Mouse (Mus musculus) midbrain, embryonic 12.5 days (tissue): Measurements from ENCODE around the gene Ppdpf. TPM values are rescaled to one million over a fixed set of nuclear protein-coding genes. Genes with fewer than 3 reads are reported as not detected.
A peak's percentile ranks its signal among the peaks of the same experiment; 100 is the strongest.
"Not testable (repeated sequence)": the region's sequence is repeated elsewhere in the genome, so short reads cannot be mapped to it uniquely, and the experiment has no call there.

Experiments used
- ATAC-seq: fragments of 200-750 bp; cut with Nextera tagmentation; 2 replicates; pipeline ENCODE4 v1.8.0; 2017; ENCODE audit warnings: low read depth, moderate TSS enrichment, moderate library complexity; ENCODE audit not compliant: low FRiP score
- H3K27ac ChIP-seq: fragments of 300-500 bp; sonication (generic); replicated peaks from 2 replicates; pipeline ENCODE4 v1.5.1; 2016; ENCODE audit warnings: mild to moderate bottlenecking
- H3K27me3 ChIP-seq: fragments of 300-500 bp; sonication (generic); 2 replicates; pipeline ENCODE4 v1.6.1; 2016; ENCODE audit warnings: mild to moderate bottlenecking
- H3K36me3 ChIP-seq: fragments of 300-500 bp; sonication (generic); 2 replicates; pipeline ENCODE4 v1.6.1; 2016
- H3K4me1 ChIP-seq: fragments of 300-500 bp; sonication (generic); 2 replicates; pipeline ENCODE4 v1.6.1; 2016
- H3K4me2 ChIP-seq: fragments of 300-500 bp; sonication (generic); replicated peaks from 2 replicates; pipeline ENCODE4 v1.6.1; 2016; ENCODE audit warnings: mild to moderate bottlenecking, moderate library complexity
- H3K4me3 ChIP-seq: fragments of 300-500 bp; sonication (generic); 2 replicates; pipeline ENCODE4 v1.5.1; 2016; ENCODE audit warnings: mild to moderate bottlenecking
- H3K9ac ChIP-seq: fragments of 300-500 bp; sonication (generic); replicated peaks from 2 replicates; pipeline ENCODE4 v1.6.1; 2016; ENCODE audit warnings: mild to moderate bottlenecking, moderate library complexity
- H3K9me3 ChIP-seq: fragments of 300-500 bp; sonication (generic); 2 replicates; pipeline ENCODE4 v1.6.1; 2016; ENCODE audit warnings: mild to moderate bottlenecking
- WGBS: fragments of 180-500 bp; shearing (Covaris S2); methylation state at CpG from one replicate; pipeline ENCODE4 v1.1.7; 2016; 5-methylcytosine and 5-hydroxymethylcytosine counted together
- polyA plus RNA-seq: library from polyadenylated mRNA; unstranded; fragments of >200 nt; fragmentation: Nextera tagmentation; extraction: Ambion mirVana; gene quantifications from 2 replicates; pipeline ENCODE4 v1.2.1, GENCODE M21; 2016

Gene Ppdpf
- polyA plus RNA-seq, 1 experiment from 2014 or later = 462 TPM

DNA sequence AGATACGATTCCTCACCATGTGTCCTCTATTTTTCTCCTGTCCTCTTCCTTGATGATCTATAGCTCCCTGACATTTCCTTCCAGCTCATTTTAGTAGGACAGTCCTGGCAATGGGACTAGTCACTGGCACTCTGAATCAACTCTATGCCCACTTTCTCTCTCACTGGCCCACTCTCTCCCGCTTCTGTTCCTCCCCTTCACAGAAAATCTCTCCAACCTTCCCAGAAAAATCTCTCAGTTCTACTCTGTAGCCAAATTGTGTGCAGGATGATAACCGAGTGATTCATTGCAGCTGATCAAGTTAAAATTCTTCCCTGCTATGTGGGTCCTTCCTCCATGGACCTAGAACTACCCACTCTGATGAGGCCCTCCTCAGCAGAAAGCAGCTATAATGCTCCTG, 12.4 kb upstream of the Ppdpf start:
- H3K4me3 ChIP-seq = no peak overlapping the region
- H3K27ac ChIP-seq = no peak overlapping the region
- H3K4me1 ChIP-seq = no peaks in the 10 kb centered on the region
- 93% methylated on average over 3 of the region's 3 CpGs for WGBS
- H3K9ac ChIP-seq = no peak overlapping the region
- no peak for ATAC-seq
- H3K27me3 ChIP-seq = no peaks in the 10 kb centered on the region
- no peak overlapping the region for H3K4me2 ChIP-seq
- H3K9me3 ChIP-seq = no peaks in the 10 kb centered on the region
- no peaks in the 10 kb centered on the region for H3K36me3 ChIP-seq

DNA sequence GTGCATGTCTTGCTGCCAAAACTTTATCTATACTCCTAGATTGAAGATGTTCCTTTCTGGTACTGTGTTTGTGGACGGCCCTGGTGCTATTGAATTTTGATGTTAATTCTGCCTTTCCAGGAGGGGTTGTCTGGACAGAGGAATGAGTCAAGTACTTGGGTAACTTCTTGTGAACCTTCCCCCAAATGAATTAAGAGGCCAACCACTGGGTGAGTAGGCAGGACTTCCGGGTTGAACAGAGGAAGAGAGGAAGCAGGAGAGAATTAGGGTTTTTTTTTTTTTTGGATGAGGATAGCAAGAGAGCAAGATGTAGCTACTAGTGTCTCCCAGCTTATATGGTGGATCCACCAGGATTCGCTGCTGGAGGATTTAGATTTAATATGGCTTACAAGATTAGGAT, 9.0 kb upstream of the Ppdpf start:
- H3K4me3 ChIP-seq = no peak overlapping the region
- no peaks in the 10 kb centered on the region for H3K9me3 ChIP-seq
- H3K27ac ChIP-seq = no peak overlapping the region
- H3K36me3 ChIP-seq = no peaks in the 10 kb centered on the region
- H3K4me1 ChIP-seq = no peaks in the 10 kb centered on the region
- no peak overlapping the region for H3K4me2 ChIP-seq
- H3K9ac ChIP-seq = no peak overlapping the region
- WGBS = 79% methylated on average over 3 of the region's 3 CpGs
- H3K27me3 ChIP-seq = no peaks in the 10 kb centered on the region
- ATAC-seq = no peak

DNA sequence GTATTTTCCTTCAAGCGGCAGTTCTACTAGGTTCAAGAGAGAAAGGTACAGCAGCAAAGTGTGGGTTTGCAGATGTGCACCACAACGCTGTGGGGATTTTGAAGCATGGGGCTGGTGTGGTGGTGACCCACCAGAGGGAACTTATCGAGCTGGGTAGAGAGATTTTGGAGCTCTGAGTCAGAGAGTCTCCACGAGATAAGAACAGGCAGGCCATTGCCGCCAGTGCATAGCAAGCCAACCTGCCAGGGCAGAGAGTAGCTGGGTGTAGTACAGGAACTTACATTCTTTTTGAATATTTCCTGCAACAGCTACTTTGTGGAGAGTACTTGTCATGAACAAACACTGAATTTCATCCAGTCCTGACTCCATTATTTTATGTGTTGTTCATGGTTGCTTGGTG, 8.6 kb upstream of the Ppdpf start:
- no peak for ATAC-seq
- H3K9me3 ChIP-seq = no peaks in the 10 kb centered on the region
- no peak overlapping the region for H3K4me2 ChIP-seq
- no peak overlapping the region for H3K4me3 ChIP-seq
- WGBS = 87% methylated on average over 5 of the region's 5 CpGs
- H3K4me1 ChIP-seq = no peaks in the 10 kb centered on the region
- no peak overlapping the region for H3K27ac ChIP-seq
- H3K36me3 ChIP-seq = no peaks in the 10 kb centered on the region
- no peak overlapping the region for H3K9ac ChIP-seq
- no peaks in the 10 kb centered on the region for H3K27me3 ChIP-seq

GRCm38 (mm10) chr2:181180898-181181297, 6.1 kb upstream of the Ppdpf start:
- no peaks in the 10 kb centered on the region for H3K36me3 ChIP-seq
- no peak for ATAC-seq
- no peaks in the 10 kb centered on the region for H3K9me3 ChIP-seq
- 79% methylated on average over 6 of the region's 6 CpGs for WGBS
- peaks cover 8% of the 10 kb centered on the region; the same call in 1 of the 2 replicates for H3K27me3 ChIP-seq
- H3K4me3 ChIP-seq = no peak overlapping the region
- no peak overlapping the region for H3K9ac ChIP-seq
- H3K4me1 ChIP-seq = no peaks in the 10 kb centered on the region
- H3K4me2 ChIP-seq = no peak overlapping the region
- no peak overlapping the region for H3K27ac ChIP-seq

GRCm38 (mm10) chr2:181186635-181187034, 412 bp upstream of the Ppdpf start:
- ATAC-seq = peak; percentile 73
- Histone ChIP-seq H3K9ac (peak overlapping the region; percentile 93), H3K36me3 (peaks cover 14% of the 10 kb centered on the region; the same call in 1 of the 2 replicates), H3K4me1 (peaks cover 13% of the 10 kb centered on the region), H3K9me3 (no peaks in the 10 kb centered on the region), H3K4me2 (peak overlapping the region; percentile 64), H3K27me3 (peaks cover 8% of the 10 kb centered on the region; the same call in 1 of the 2 replicates), H3K4me3 (peak overlapping the region; percentile 72), H3K27ac (peak overlapping the region; percentile 93)
- under 1% methylated on average over 14 of the region's 14 CpGs for WGBS

GRCm38 (mm10) chr2:181188681-181189080, 1.6 kb downstream of the Ppdpf start:
- Histone ChIP-seq H3K4me1 (peaks cover 13% of the 10 kb centered on the region), H3K36me3 (peaks cover 14% of the 10 kb centered on the region; the same call in 1 of the 2 replicates), H3K4me2 (peak overlapping the region; percentile 64), H3K27ac (peak overlapping the region; percentile 93; the same call in 1 of the 2 replicates), H3K4me3 (peak overlapping the region; percentile 72), H3K9ac (0 out of 2 replicates have a peak overlapping the region, but pooled peaks have one; percentile 11), H3K27me3 (peaks cover 8% of the 10 kb centered on the region; the same call in 1 of the 2 replicates), H3K9me3 (no peaks in the 10 kb centered on the region)
- ATAC-seq = no peak
- 68% methylated on average over 2 of the region's 2 CpGs for WGBS

DNA sequence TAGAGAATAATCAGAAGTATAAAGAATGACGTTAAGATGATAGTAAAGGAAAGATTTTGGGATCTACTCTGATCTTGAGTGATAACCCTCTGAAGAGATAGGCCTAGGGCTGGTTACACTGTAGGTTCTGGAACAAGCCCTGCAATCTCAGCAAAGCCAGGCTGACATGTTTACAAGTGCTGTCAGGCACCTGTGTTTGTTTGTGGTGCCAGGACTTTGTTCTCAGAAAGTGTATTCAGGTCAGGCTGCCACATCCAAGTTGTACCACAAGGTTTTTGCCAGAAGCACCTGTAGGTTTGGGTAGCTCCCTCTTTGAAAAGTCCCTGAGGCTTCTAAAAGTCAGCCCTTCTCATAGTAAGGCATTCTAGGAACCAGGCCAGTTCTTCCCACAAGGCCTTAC, 2.3 kb downstream of the Ppdpf start:
- peaks cover 4% of the 10 kb centered on the region; the same call in 1 of the 2 replicates for H3K27me3 ChIP-seq
- no peak overlapping the region for H3K27ac ChIP-seq
- H3K4me3 ChIP-seq = no peak overlapping the region
- no peak overlapping the region for H3K4me2 ChIP-seq
- H3K36me3 ChIP-seq = peaks cover 14% of the 10 kb centered on the region; the same call in 1 of the 2 replicates
- no peak for ATAC-seq
- no peak overlapping the region for H3K9ac ChIP-seq
- no peaks in the 10 kb centered on the region for H3K9me3 ChIP-seq
- WGBS = 89% methylated on average over 1 of the region's 1 CpGs
- peaks cover 13% of the 10 kb centered on the region for H3K4me1 ChIP-seq

- not testable (repeated sequence) for ATAC-seq, H3K9me3 ChIP-seq, H3K4me2 ChIP-seq, H3K4me3 ChIP-seq, H3K27ac ChIP-seq, H3K9ac ChIP-seq, H3K4me1 ChIP-seq, H3K27me3 ChIP-seq
- peaks cover 14% of the 10 kb centered on the region; the same call in 1 of the 2 replicates for H3K36me3 ChIP-seq
- WGBS = 80% methylated on average over 4 of the region's 4 CpGs
Observed at GRCm38 (mm10) chr2:181191385-181191784, 4.3 kb downstream of the Ppdpf start.

DNA sequence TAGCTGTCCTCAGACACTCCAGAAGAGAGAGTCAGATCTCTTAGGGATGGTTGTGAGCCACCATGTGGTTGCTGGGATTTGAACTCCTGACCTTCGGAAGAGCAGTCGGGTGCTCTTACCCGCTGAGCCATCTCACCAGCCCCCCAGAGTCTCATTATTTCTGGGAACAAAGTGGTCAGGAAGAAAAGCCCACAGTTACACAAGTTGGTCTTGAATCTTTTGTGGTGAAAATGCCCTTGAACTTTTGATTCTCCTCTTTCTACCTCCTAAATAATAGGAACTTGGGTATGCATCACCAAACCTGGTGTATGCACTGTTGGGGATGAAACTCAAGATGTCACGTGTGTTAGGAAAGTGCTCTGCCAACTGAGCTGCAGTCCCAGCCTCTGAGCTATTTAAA, 4.9 kb downstream of the Ppdpf start:
- peaks cover 8% of the 10 kb centered on the region for H3K4me1 ChIP-seq
- no peak overlapping the region for H3K27ac ChIP-seq
- no peaks in the 10 kb centered on the region for H3K27me3 ChIP-seq
- H3K36me3 ChIP-seq = peaks cover 14% of the 10 kb centered on the region; the same call in 1 of the 2 replicates
- no peak overlapping the region for H3K9ac ChIP-seq
- H3K4me3 ChIP-seq = no peak overlapping the region
- H3K4me2 ChIP-seq = no peak overlapping the region
- ATAC-seq = no peak
- 57% methylated on average over 4 of the region's 4 CpGs for WGBS
- no peaks in the 10 kb centered on the region for H3K9me3 ChIP-seq

DNA sequence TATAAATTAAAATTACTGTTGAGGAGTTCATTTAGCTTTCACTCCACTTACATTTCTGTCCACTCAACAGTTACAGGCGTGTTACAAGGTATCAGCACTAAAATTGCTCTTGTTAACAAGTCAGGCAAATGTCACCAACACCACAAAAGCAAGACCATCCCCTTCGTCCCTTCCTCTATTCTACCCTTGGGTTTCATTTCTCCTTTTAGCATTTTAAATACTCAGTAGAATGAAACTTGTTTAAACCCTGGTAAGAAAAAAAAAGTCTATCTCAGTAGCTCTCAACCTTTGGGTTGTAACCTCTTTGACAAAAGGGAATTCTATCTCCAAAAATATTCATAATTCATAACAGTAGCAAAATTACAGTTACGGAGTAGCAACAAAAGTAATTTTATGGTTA, 6.0 kb downstream of the Ppdpf start:
- no peak for ATAC-seq
- WGBS = 79% methylated on average over 3 of the region's 3 CpGs
- Histone ChIP-seq H3K4me2 (no peak overlapping the region), H3K4me1 (peaks cover 8% of the 10 kb centered on the region), H3K36me3 (peaks cover 14% of the 10 kb centered on the region; the same call in 1 of the 2 replicates), H3K27me3 (no peaks in the 10 kb centered on the region), H3K27ac (no peak overlapping the region), H3K9me3 (no peaks in the 10 kb centered on the region), H3K9ac (no peak overlapping the region), H3K4me3 (no peak overlapping the region)

DNA sequence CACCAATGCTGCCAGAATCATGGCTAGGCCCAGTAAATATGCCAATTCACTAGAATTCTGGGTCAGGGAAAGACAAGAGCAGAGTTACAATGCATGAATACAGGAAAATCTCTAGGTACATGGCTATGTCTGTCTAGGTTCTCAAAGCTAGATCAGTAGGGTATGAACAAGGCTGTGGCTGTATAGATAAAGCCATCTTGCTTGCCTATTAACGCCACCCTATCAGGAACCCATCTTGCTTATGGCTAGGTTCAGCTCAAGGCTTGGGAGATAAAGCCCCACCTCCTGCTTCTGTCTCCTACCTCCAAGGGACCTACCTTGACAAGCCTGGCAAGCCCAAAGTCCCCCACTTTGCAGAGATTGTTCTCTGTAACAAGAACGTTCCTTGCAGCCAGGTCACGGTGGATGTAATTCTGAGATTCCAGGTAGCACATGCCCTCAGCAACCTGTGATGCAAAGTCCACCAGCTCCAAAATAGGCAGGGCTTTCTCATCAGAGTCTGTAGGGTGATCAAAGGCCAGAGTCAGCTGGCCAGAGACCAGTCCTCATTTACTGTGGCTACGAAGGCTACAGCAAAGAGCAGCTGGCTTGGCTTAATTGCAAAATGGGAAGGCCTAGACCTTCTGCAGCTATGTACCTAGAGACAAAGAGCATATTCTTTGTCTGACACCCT, 9.7 kb downstream of the Ppdpf start:
- H3K4me3 ChIP-seq = no peak overlapping the region
- no peaks in the 10 kb centered on the region for H3K36me3 ChIP-seq
- no peak for ATAC-seq
- no peaks in the 10 kb centered on the region for H3K27me3 ChIP-seq
- WGBS = 89% methylated on average over 4 of the region's 4 CpGs
- H3K4me2 ChIP-seq = no peak overlapping the region
- no peak overlapping the region for H3K9ac ChIP-seq
- H3K9me3 ChIP-seq = no peaks in the 10 kb centered on the region
- no peaks in the 10 kb centered on the region for H3K4me1 ChIP-seq
- H3K27ac ChIP-seq = no peak overlapping the region

- H3K9ac ChIP-seq = no peak overlapping the region
- no peak overlapping the region for H3K4me3 ChIP-seq
Observed at GRCm38 (mm10) chr2:181201606-181202005, 14.6 kb downstream of the Ppdpf start.

More at GRCm38 (mm10) chr2:181201606-181202005, 14.6 kb downstream of the Ppdpf start:
- ATAC-seq = no peak
- Histone ChIP-seq H3K4me2 (no peak overlapping the region), H3K9me3 (no peaks in the 10 kb centered on the region), H3K27me3 (no peaks in the 10 kb centered on the region), H3K27ac (no peak overlapping the region), H3K36me3 (no peaks in the 10 kb centered on the region), H3K4me1 (no peaks in the 10 kb centered on the region)
- 75% methylated on average over 3 of the region's 3 CpGs for WGBS
